Mouse (Mus musculus) embryo, embryonic 9.5 days (tissue): ENCODE measurements around the gene 1110059E24Rik.

Experiments used
- DNase-seq: peaks from one replicate; pipeline ENCODE4 v3.0.0-alpha.2; 2017; ENCODE audit errors: extremely low spot score

1110059E24Rik gene

DNA sequence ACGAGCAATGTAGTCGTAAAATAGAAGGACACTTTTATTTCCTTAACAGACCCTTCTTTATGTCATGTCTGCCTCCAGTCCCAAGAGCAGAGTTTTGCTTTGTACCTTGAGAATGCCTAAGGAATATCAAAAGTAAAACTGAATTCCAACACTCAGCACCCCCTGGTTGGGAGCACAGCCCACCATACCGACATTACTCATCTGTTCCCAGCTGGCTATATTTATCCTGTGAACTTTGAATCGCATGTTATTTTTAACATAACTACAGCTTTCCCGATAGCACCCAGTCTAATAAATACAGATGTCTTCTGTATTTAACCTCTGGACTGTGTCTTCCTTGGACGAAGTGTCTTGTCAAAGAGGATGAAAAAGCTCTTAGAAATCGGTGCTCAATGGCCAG lies 80.8 kb downstream of the 1110059E24Rik start:
- no peak for DNase-seq

DNA sequence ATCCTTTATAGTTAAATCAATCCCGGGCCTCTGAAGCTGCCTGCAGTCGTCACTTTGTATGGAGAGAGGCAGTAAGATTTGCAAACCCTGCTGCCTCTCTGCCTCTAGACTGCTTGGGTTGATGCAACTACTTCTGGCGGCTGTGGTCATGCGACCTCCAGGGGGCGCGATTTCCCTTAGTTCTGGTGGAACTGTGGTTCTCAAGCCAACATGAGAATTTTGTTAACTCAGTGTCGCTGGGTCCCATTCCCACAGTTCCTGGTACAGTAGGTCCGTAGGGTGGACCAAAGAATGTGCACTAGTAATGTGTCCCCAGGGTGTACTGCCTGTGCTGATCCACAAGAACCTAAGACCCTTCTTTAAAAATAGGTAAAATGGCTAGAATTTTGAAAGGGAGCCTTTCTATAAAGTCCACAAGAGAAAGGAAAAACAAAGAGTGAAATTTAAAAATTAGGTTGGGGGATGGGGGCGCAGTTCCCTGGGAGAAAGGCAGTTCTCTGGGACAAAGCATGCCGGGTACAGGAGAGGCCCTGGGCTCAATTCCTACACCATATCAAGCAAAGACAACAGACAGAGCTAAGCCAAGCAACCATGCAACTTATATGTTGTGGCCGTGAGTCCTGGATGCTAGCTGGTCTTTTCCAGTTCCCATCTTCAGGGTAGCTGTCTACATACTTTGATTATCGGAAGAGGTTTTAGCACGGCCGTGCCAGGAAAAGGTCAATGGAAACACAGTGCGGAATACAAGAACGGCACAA lies 81.4 kb downstream of the 1110059E24Rik start:
- DNase-seq, result peak; percentile 60

DNA sequence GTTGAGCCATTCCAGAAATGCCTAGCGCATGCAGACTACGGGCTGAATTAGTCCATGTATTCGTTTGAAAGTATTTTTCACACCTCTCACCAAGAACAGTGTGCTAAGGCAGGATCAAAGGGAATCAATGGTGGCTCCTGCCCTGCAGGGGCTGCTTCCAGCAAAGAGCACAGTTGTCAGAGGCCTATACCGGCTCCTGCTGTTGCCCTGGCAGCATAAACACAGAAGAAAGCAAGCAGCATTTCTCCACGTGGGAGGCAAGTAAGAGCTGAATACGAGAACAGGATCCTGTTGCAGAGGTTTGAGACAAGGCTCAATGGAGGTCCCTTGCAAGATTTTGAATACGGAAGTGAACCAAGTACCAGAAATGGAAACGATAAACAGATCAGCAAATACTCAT lies 82.0 kb downstream of the 1110059E24Rik start:
- DNase-seq, result no peak

DNA sequence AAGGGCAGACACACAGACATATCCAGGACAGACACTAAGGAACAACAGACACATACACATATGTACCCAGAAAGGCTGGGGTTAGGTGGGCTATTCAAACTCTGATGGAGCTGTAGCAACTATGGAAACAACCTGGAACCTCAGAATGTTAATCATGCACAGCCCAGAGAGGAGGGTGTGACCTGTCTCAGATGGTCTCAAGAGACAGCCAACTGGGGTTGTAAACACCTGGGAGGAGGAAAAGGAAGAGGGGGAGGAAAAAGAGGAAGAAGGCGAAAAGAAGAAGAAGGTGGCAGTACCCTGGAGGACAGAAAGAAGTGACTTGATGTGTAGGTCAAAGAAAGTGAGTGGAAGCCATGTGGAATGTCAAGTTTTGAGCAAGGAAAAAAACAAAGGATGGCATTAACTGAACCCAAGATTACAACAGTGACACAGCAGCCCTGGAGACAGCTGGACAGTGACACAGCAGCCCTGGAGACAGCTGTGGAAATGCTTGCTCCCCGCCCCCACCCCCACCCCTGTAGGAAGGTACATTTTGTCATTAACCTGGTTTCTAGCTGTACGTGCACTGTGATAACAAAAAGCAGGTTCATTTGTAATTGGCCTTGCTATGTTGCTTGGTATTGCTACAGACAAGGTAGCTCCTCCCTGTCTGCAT lies 84.1 kb downstream of the 1110059E24Rik start:
- no peak for DNase-seq

GRCm38 (mm10) chr19:21567933-21568332 lies 84.8 kb downstream of the 1110059E24Rik start:
- no peak for DNase-seq

DNA sequence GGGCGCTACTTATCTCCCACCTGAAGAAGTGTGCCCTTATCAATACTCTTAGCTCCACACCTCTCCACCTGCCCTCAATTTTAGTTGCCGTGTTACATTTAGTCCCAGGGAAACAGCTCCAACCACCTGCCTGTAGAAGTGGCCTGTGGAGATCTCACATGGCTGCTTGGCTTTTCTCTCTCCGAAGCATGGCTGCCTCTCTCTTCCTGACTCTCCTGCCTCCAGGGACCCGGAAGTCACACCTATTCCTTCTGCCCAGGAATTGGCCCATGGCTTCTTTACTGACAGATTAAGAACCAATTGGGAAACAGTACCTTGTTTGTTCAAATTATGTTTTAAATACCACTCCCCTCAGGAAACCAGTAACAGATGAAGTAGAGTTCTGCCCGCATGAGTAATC lies 86.3 kb downstream of the 1110059E24Rik start:
- DNase-seq, result no peak

DNA sequence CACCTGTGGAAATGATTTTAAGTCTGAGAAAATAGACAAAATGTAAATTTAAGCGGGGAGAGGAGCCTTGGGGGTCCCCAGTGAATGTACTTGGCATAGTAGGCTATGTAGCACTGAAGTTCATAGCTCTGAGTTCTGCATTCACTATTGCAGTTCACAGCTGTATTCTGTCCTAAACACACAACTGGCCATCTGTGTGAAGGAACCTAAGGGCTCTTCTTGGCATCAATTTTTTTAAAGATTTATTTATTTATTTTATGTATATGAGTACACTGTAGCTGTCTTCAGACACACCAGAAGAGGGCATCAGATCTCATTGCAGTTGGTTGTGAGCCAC lies 88.3 kb downstream of the 1110059E24Rik start:
- DNase-seq, result no peak

DNA sequence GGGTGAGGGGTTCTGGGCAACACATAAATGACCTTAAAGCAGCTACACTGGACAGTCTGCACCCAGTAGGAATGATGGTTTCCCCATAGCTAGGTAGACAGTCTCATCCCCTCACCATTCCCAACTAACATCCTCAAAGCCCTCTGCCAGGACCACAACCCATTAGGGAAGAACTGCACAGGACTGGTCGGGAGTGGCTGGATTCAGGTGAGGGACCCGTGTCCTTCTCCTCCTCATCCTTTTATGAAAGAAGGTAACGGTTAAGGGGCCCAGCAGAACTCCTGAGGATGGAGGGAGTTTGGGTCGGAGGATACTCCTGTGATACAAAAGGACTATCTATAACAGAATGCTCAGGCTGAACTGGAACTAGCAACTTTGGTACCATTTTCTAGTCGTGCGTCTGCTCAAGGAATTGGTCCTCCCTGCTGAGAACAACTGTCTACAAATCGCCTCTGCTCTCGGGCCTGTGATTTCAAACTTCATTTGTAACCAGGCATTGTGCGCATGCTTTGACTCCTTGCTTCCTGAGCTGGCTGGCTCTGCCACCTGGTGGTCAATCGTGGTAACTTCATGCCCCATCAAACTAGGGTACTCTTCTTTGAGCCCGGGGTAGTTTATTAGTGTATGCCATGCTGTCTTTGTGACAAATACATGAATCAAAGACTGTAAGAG lies 88.9 kb downstream of the 1110059E24Rik start:
- peak; percentile 76 for DNase-seq

- no peak for DNase-seq
Measured at GRCm38 (mm10) chr19:21562996-21563395, 89.8 kb downstream of the 1110059E24Rik start.

DNA sequence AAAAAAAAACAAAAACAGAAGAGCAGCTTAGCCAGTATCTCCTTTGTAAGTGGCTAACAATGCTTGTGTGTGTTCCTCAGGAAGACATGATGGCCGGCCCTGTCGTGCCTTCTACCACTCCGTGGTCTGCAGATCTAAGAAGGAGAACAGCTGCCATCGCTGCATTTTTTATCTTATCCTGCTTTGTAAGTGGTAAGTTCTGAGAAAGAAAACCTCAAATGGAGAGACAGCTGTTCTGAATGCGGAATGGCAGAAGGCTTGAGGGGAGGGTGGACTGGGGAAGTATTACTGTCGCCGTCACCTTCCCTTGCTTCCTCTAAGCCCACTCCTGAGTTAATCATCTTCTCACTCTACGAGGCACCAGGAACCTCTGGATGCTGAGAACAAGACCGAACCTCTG lies 100.0 kb downstream of the 1110059E24Rik start:
- DNase-seq, result no peak

DNA sequence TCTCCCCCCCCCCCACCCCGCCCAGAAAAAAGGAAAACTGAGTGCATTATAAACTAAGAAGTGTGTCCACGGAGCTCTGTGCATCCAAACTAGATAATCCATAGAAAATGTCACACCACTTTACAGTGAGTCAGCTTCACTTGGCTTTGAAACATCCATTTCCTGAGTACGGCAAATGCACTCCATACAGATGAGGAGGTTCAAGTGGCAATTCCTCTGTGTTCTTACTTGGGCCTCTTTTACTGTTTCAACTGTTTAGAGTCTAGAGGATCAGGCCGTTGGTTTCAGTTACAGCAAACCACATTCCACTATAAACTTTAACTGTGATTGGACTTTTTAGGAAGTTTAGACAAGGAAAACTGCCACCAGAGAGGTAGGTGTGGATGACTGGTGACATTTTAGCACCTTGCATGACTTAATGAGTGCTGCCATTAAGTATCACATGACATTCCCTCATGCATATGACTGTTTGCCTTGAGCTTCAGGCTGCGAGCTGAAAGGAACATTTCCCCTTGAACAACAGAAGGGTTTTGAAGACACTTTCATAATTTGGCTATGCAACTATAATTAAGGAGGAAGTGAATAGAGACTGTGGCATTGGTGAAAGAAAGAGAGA lies 100.7 kb downstream of the 1110059E24Rik start:
- DNase-seq, result no peak

DNA sequence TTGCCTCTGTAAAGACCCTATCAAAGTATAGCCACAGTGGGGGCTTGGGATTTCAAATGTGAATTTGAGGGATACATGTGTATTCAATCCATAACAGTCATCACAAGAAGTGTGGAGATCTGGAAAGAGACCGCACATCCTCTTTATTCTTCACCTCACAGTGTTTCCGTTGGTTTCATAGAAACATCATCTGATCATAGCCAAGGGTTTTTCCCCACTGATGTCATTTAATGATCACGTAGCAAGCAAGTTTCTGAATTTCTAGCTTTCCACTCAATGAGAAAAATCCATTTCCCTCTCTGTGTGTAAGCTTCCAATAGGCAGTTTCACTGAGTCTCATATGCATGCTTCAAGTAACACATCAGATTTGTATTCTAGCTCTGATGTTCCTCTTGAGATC lies 103.1 kb downstream of the 1110059E24Rik start:
- no peak for DNase-seq

GRCm38 (mm10) chr19:21548947-21549346 lies 103.8 kb downstream of the 1110059E24Rik start:
- DNase-seq, result no peak

GRCm38 (mm10) chr19:21537125-21537524 lies 115.7 kb downstream of the 1110059E24Rik start:
- DNase-seq, result no peak
